Mouse (Mus musculus): ENCODE measurements around the gene Otx1.

- TF ChIP-seq POLR2A (IDR thresholded peaks at IDR 0.05; ENCODE audit: insufficient read depth, low read length) (no peak), CTCF (IDR thresholded peaks at IDR 0.05; ENCODE audit: low read depth, low read length) (no peak), EP300 (IDR thresholded peaks at IDR 0.05; ENCODE audit: insufficient read depth, low read depth, low read length) (no peak)
Measured at GRCm38 (mm10) chr11:22007088-22007780, 4.5 kb upstream of the Otx1 start.

Measured in ES-Bruce4 (cell line).